Mouse (Mus musculus) T-helper 2 cell (primary cell): ENCODE measurements around the gene Brd4.

Experiments
- in situ Hi-C: fragments of 300-600 bp; cut with MboI, MseI; formaldehyde crosslinking; loops from one replicate; pipeline ENCODE4 v1.15.1; 2025; ENCODE audit warnings: high pct_unique_total_duplicates

The Brd4 gene

GRCm38 (mm10) chr17:32281126-32281525, 3.4 kb downstream of the Brd4 start:
- in situ Hi-C loops: no loop called here

- in situ Hi-C loops: no loop called here
Observed at GRCm38 (mm10) chr17:32280575-32280974, 3.9 kb downstream of the Brd4 start.

GRCm38 (mm10) chr17:32277201-32277600, 7.3 kb downstream of the Brd4 start:
- in situ Hi-C loops: no loop called here

- in situ Hi-C loops: no loop called here
Observed at GRCm38 (mm10) chr17:32275568-32275967, 9.0 kb downstream of the Brd4 start.

- in situ Hi-C loops: no loop called here
Observed at GRCm38 (mm10) chr17:32269151-32269550, 15.4 kb downstream of the Brd4 start.

GRCm38 (mm10) chr17:32268540-32268960, 16.0 kb downstream of the Brd4 start:
- in situ Hi-C loops: no loop called here

GRCm38 (mm10) chr17:32268096-32268495, 16.4 kb downstream of the Brd4 start:
- in situ Hi-C loops: no loop called here

- in situ Hi-C loops: no loop called here
Observed at GRCm38 (mm10) chr17:32267617-32268016, 16.9 kb downstream of the Brd4 start.

GRCm38 (mm10) chr17:32263672-32264071, 20.9 kb downstream of the Brd4 start:
- in situ Hi-C loops: no loop called here

- in situ Hi-C loops: no loop called here
Observed at GRCm38 (mm10) chr17:32262831-32263559, 21.5 kb downstream of the Brd4 start.

- in situ Hi-C loops: no loop called here
Observed at GRCm38 (mm10) chr17:32258869-32259268, 25.7 kb downstream of the Brd4 start.

GRCm38 (mm10) chr17:32257944-32258343, 26.6 kb downstream of the Brd4 start:
- in situ Hi-C loops: no loop called here

GRCm38 (mm10) chr17:32257452-32257851, 27.1 kb downstream of the Brd4 start:
- in situ Hi-C loops: no loop called here

GRCm38 (mm10) chr17:32256896-32257295, 27.6 kb downstream of the Brd4 start:
- in situ Hi-C loops: no loop called here

- in situ Hi-C loops: no loop called here
Observed at GRCm38 (mm10) chr17:32253261-32253660, 31.3 kb downstream of the Brd4 start.

GRCm38 (mm10) chr17:32251827-32252470, 32.6 kb downstream of the Brd4 start:
- in situ Hi-C loops: no loop called here

GRCm38 (mm10) chr17:32250066-32250465, 34.5 kb downstream of the Brd4 start:
- in situ Hi-C loops: no loop called here

- in situ Hi-C loops: no loop called here
Observed at GRCm38 (mm10) chr17:32248192-32248591, 36.3 kb downstream of the Brd4 start.

- in situ Hi-C loops: no loop called here
Observed at GRCm38 (mm10) chr17:32247616-32248015, 36.9 kb downstream of the Brd4 start.

GRCm38 (mm10) chr17:32246117-32246516, 38.4 kb downstream of the Brd4 start:
- in situ Hi-C loops: no loop called here

- in situ Hi-C loops: no loop called here
Observed at GRCm38 (mm10) chr17:32240881-32241531, 43.5 kb downstream of the Brd4 start.

GRCm38 (mm10) chr17:32238589-32238988, 45.9 kb downstream of the Brd4 start:
- in situ Hi-C loops: no loop called here
